Mouse (Mus musculus): ENCODE data around the gene Artn.

Artn gene

GRCm38 (mm10) chr4:117918762-117919161 is 10.8 kb downstream of the Artn start:
- no peak for DNase-seq (ENCODE audit: low spot score)

- no peak for DNase-seq (ENCODE audit: low spot score)
These were observed 11.3 kb downstream of the Artn start for GRCm38 (mm10) chr4:117918261-117918660.

GRCm38 (mm10) chr4:117917847-117918246 is 11.7 kb downstream of the Artn start:
- no peak for DNase-seq (ENCODE audit: low spot score)

GRCm38 (mm10) chr4:117917402-117917801 is 12.2 kb downstream of the Artn start:
- DNase-seq (ENCODE audit: low spot score): no peak

GRCm38 (mm10) chr4:117916386-117916785 is 13.2 kb downstream of the Artn start:
- DNase-seq (ENCODE audit: low spot score): no peak

GRCm38 (mm10) chr4:117915489-117916105 is 14.0 kb downstream of the Artn start:
- DNase-seq (ENCODE audit: low spot score): no peak

- DNase-seq (ENCODE audit: low spot score): peak; percentile 97
These were observed 14.7 kb downstream of the Artn start, which contains the start of gene Ipo13 for GRCm38 (mm10) chr4:117914591-117915442. Gene Ipo13, minus strand, starts transcription at chr4:117914999.

- no peak for DNase-seq (ENCODE audit: low spot score)
These were observed 15.5 kb downstream of the Artn start for GRCm38 (mm10) chr4:117914031-117914430.

GRCm38 (mm10) chr4:117913421-117913820 is 16.1 kb downstream of the Artn start:
- no peak for DNase-seq (ENCODE audit: low spot score)

GRCm38 (mm10) chr4:117912685-117913273 is 16.8 kb downstream of the Artn start:
- DNase-seq (ENCODE audit: low spot score): no peak

- DNase-seq (ENCODE audit: low spot score): no peak
These were observed 17.4 kb downstream of the Artn start for GRCm38 (mm10) chr4:117912131-117912561.

GRCm38 (mm10) chr4:117908834-117909453 is 20.6 kb downstream of the Artn start:
- peak; percentile 26 for DNase-seq (ENCODE audit: low spot score)

GRCm38 (mm10) chr4:117906196-117906595 is 23.4 kb downstream of the Artn start:
- DNase-seq (ENCODE audit: low spot score): no peak

- DNase-seq (ENCODE audit: low spot score): no peak
These were observed 24.8 kb downstream of the Artn start for GRCm38 (mm10) chr4:117904761-117905160.

GRCm38 (mm10) chr4:117904094-117904493 is 25.5 kb downstream of the Artn start:
- no peak for DNase-seq (ENCODE audit: low spot score)

GRCm38 (mm10) chr4:117898111-117898510 is 31.5 kb downstream of the Artn start:
- DNase-seq (ENCODE audit: low spot score): no peak

GRCm38 (mm10) chr4:117896031-117896430 is 33.5 kb downstream of the Artn start:
- DNase-seq (ENCODE audit: low spot score): no peak

GRCm38 (mm10) chr4:117895339-117895738 is 34.2 kb downstream of the Artn start:
- no peak for DNase-seq (ENCODE audit: low spot score)

GRCm38 (mm10) chr4:117894601-117895000 is 35.0 kb downstream of the Artn start:
- no peak for DNase-seq (ENCODE audit: low spot score)

GRCm38 (mm10) chr4:117893376-117893775 is 36.2 kb downstream of the Artn start:
- peak; percentile 82 for DNase-seq (ENCODE audit: low spot score)

- peak; percentile 96 for DNase-seq (ENCODE audit: low spot score)
These were observed 37.8 kb downstream of the Artn start, which contains the start of gene Dph2 for GRCm38 (mm10) chr4:117891738-117892161. Gene Dph2, minus strand, starts transcription at chr4:117892032.

GRCm38 (mm10) chr4:117890750-117891149 is 38.8 kb downstream of the Artn start:
- DNase-seq (ENCODE audit: low spot score): no peak

Measured in embryo, embryonic 10 days (tissue).